Mouse (Mus musculus): ENCODE measurements around the gene Zc3h8. TPM values are rescaled to one million over a fixed set of nuclear protein-coding genes. Genes with fewer than 3 reads are reported as not detected.

Gene Zc3h8
- polyA plus RNA-seq (2012), result 0.43 and 0.93 TPM in 2 replicates

GRCm38 (mm10) chr2:128943538-128944528 lies at the start of gene Zc3h8:
TSS of gene Zc3h8 (minus strand) at chr2:128944077.
- no peak for TF ChIP-seq GATA1 (IDR thresholded peaks at IDR 0.05; ENCODE audit: low read length)

GRCm38 (mm10) chr2:128984746-128985145 lies 40.9 kb upstream of the Zc3h8 start:
- TF ChIP-seq GATA1 (IDR thresholded peaks at IDR 0.05; ENCODE audit: low read length), result no peak

GRCm38 (mm10) chr2:128975572-128975971 lies 31.7 kb upstream of the Zc3h8 start:
- no peak for TF ChIP-seq GATA1 (IDR thresholded peaks at IDR 0.05; ENCODE audit: low read length)

- no peak for TF ChIP-seq GATA1 (IDR thresholded peaks at IDR 0.05; ENCODE audit: low read length)
These were observed 28.4 kb upstream of the Zc3h8 start for GRCm38 (mm10) chr2:128972301-128972700.

GRCm38 (mm10) chr2:128968475-128969083 lies 24.7 kb upstream of the Zc3h8 start:
- TF ChIP-seq GATA1 (IDR thresholded peaks at IDR 0.05; ENCODE audit: low read length), result no peak

- no peak for TF ChIP-seq GATA1 (IDR thresholded peaks at IDR 0.05; ENCODE audit: low read length)
These were observed 24.0 kb upstream of the Zc3h8 start, which contains the start of gene Gm10762 for GRCm38 (mm10) chr2:128967661-128968441. TSS of gene Gm10762 (minus strand) at chr2:128967725.

GRCm38 (mm10) chr2:128966641-128967580 lies 23.0 kb upstream of the Zc3h8 start, which contains the start of gene Zc3h6:
TSS of gene Zc3h6 (plus strand) at chr2:128967402.
- TF ChIP-seq GATA1 (IDR thresholded peaks at IDR 0.05; ENCODE audit: low read length), result no peak

DNA sequence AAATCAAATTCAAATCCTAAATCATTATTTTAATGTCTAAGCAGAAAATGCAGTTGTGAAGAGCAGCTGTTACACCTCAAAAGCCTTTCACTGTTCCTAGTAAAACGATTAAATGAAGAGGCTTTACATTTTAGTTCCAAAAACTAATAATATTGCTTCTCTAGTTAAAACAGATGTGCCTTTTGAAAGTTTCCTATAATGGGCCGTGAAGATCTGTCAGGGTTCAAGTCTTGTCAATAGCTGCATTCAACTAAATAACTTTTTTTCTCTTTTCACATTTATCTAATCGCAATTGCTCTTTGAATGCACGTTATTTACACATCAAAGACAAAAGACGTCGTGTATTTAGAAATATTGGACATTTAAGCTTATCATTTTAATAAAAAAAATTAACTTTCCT lies 22.4 kb upstream of the Zc3h8 start:
- no peak for TF ChIP-seq GATA1 (IDR thresholded peaks at IDR 0.05; ENCODE audit: low read length)

- no peak for TF ChIP-seq GATA1 (IDR thresholded peaks at IDR 0.05; ENCODE audit: low read length)
These were observed 21.7 kb upstream of the Zc3h8 start for GRCm38 (mm10) chr2:128965505-128966105.

DNA sequence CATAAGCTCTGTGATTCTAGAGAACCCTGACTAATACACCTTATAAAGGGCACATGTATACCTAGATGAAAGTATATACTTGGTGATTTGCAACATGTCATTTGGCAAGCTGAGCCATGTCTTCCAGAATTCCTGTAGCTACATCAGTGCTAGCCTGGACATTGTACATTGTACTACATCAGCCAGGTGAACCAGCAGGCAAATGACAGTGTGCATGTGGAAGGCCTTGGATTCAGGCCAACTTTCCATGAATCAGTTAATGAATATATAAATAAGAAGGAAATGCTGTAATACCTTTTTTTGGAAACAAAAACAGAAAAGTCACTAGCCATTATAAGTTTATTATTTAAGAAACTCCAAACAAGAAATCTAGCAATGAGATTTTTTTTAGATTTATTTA lies 10.3 kb upstream of the Zc3h8 start:
- TF ChIP-seq GATA1 (IDR thresholded peaks at IDR 0.05; ENCODE audit: low read length), result no peak

GRCm38 (mm10) chr2:128947962-128948588 lies 4.2 kb upstream of the Zc3h8 start:
- no peak for TF ChIP-seq GATA1 (IDR thresholded peaks at IDR 0.05; ENCODE audit: low read length)

DNA sequence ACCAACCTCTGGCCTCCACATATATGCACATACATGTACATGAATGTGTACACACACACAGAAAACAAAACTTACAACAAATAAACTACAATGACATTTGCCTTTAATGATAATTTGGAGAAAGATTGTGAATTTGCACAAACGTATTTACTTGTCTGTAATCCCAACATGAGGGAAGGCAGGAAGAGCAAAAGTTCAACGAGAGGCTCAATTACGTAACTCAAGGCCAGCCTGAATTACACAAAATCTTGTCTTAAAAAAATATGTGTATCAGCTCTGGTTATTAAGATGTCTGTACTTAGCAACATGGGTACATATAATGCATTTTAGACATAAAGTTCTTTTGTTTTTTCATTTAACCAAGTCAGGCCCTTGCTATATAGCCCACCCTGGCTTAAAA lies 7.6 kb downstream of the Zc3h8 start:
- TF ChIP-seq GATA1 (IDR thresholded peaks at IDR 0.05; ENCODE audit: low read length), result no peak

DNA sequence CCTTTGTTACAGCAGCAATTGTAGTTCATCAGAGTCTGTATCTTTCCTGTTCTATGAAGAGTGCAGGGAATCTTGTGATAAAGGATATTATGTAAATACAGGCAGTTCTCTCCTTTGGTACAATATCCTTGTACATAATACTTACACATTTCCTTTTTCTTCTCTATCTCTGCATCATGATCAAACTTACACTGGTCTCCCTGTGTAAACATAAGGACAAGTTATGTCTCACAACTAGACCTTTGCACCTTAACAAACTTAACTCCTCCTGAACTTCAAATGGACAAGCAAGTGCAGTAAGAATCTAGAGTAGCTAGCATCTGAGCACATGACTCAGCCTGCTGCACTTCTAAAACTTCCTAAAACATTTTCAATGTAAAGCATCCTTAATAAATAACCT lies 13.2 kb downstream of the Zc3h8 start:
- TF ChIP-seq GATA1 (IDR thresholded peaks at IDR 0.05; ENCODE audit: low read length), result no peak

DNA sequence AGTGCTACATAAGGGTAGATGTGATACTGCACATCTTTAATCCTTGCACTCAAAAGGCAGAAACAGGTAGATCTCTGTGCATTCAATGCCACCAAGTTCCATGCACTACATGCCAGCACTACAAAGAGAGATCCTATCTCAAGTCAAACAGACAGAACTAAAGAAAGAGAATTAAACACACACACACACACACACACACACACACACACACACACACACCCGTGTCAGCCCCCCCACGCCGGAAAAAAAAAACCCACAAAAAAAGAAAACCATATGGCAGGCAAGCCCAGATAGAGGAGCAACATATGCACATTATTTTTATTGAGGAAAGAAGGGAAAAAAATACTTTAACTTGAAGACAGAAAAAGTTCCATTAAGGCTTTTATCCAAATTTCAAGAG lies 15.4 kb downstream of the Zc3h8 start:
- TF ChIP-seq GATA1 (IDR thresholded peaks at IDR 0.05; ENCODE audit: low read length), result no peak

Measured in G1E-ER4 (cell line).